Mouse (Mus musculus) cerebellum, postnatal 4 days (tissue): Measurements from ENCODE around the gene Fnbp1l.

ENCODE experiments used
- DNase-seq, 2 experiments: peaks; one replicate each; pipeline ENCODE4 v3.0.0; 2022; ENCODE audit warnings: low spot score in 2 of 2, mixed read lengths in 1 of 2

Gene Fnbp1l

GRCm38 (mm10) chr3:122494764-122495163 is 124.8 kb downstream of the Fnbp1l start:
- no peak for DNase-seq

GRCm38 (mm10) chr3:122492872-122493615 is 126.5 kb downstream of the Fnbp1l start:
- no peak for DNase-seq

GRCm38 (mm10) chr3:122492006-122492405 is 127.5 kb downstream of the Fnbp1l start:
- DNase-seq, result no peak

GRCm38 (mm10) chr3:122490574-122490973 is 128.9 kb downstream of the Fnbp1l start:
- DNase-seq, result no peak
